Mouse (Mus musculus) ES-E14 (cell line): ENCODE measurements around the gene Atxn1l. TPM values are rescaled to one million over a fixed set of nuclear protein-coding genes. Genes with fewer than 3 reads are reported as not detected.
A peak's percentile ranks its signal among the peaks of the same experiment; 100 is the strongest.

ENCODE experiments used
- DNase-seq: peaks from one replicate; pipeline ENCODE4 v3.0.0-alpha.2; 2013; ENCODE audit warnings: low read depth, low spot score
- H3K27ac ChIP-seq: 2 replicates; pipeline ENCODE4 v1.5.1; 2012; ENCODE audit warnings: low read depth, mild to moderate bottlenecking, low read length, moderate library complexity, mixed read lengths; ENCODE audit not compliant: poor library complexity, insufficient read depth, severe bottlenecking
- H3K36me3 ChIP-seq: 2 replicates; pipeline ENCODE4 v1.6.1; 2012; ENCODE audit warnings: mild to moderate bottlenecking, low read length, moderate library complexity, mixed read lengths; ENCODE audit not compliant: control insufficient read depth, poor library complexity, insufficient read depth, severe bottlenecking
- H3K4me1 ChIP-seq, 2 experiments: fragments of 150-350 bp in 1 of 2; sonication (generic) in 1 of 2; 2 replicates each; pipeline ENCODE4 v1.6.1; 2012; ENCODE audit warnings: low read length in 2 of 2, mild to moderate bottlenecking in 1 of 2, mixed read lengths in 1 of 2; ENCODE audit not compliant: control insufficient read depth in 2 of 2, insufficient read depth in 2 of 2, poor library complexity in 1 of 2
- H3K4me3 ChIP-seq, 2 experiments: fragments of 150-350 bp in 1 of 2; sonication (generic) in 1 of 2; 2 replicates each; pipeline ENCODE4 v1.5.1; 2012; ENCODE audit warnings: low read length in 2 of 2, low read depth in 1 of 2, mild to moderate bottlenecking in 1 of 2, mixed read lengths in 1 of 2; ENCODE audit not compliant: insufficient read depth in 1 of 2, poor library complexity in 1 of 2, severe bottlenecking in 1 of 2
- H3K9ac ChIP-seq: 2 replicates; pipeline ENCODE4 v1.6.1; 2012; ENCODE audit warnings: low read depth, mild to moderate bottlenecking, low read length, mixed read lengths; ENCODE audit not compliant: poor library complexity, insufficient read depth, severe bottlenecking
- H3K9me3 ChIP-seq: fragments of 150-350 bp; sonication (generic); 2 replicates; pipeline ENCODE4 v1.6.1; 2012; ENCODE audit warnings: low read depth, mild to moderate bottlenecking, low read length; ENCODE audit not compliant: control insufficient read depth, insufficient read depth
- CHD2 ChIP-seq: IDR thresholded peaks from 2 replicates; pipeline ENCODE4 v1.6.1; 2014; ENCODE audit warnings: mild to moderate bottlenecking, low read depth, low read length, inconsistent platforms
- HCFC1 ChIP-seq: IDR thresholded peaks from 2 replicates; pipeline ENCODE4 v1.6.1; 2012; ENCODE audit warnings: low read length, inconsistent platforms, borderline replicate concordance; ENCODE audit not compliant: insufficient read depth
- MAFK ChIP-seq: IDR thresholded peaks from 2 replicates; pipeline ENCODE4 v1.6.1; 2014; ENCODE audit warnings: mild to moderate bottlenecking, low read depth, low read length, inconsistent platforms; ENCODE audit not compliant: insufficient read depth
- ZC3H11A ChIP-seq: IDR thresholded peaks from 2 replicates; pipeline ENCODE4 v1.6.1; 2012; ENCODE audit warnings: low read depth, mild to moderate bottlenecking, inconsistent platforms, low read length, borderline replicate concordance
- ZNF384 ChIP-seq: IDR thresholded peaks from 2 replicates; pipeline ENCODE4 v1.6.1; 2012; ENCODE audit warnings: low read depth, low read length, inconsistent platforms
- in situ Hi-C, 2 experiments: fragments of 600-800 bp; cut with MboI; formaldehyde crosslinking; loops; one replicate each; pipeline ENCODE4 v1.15.1; 2025; ENCODE audit warnings: low sequenced_read_pairs in 2 of 2, inconsistent platforms in 1 of 2; ENCODE audit not compliant: unreplicated experiment in 2 of 2
- total RNA-seq: library from RNA; depleted of rRNA; stranded (reverse); fragments of 300-350 nt; gene quantifications from 2 replicates; pipeline ENCODE4 v1.2.3, GENCODE M21; 2012

The Atxn1l gene
- total RNA-seq, 1 experiment, result 12.3 TPM

DNA sequence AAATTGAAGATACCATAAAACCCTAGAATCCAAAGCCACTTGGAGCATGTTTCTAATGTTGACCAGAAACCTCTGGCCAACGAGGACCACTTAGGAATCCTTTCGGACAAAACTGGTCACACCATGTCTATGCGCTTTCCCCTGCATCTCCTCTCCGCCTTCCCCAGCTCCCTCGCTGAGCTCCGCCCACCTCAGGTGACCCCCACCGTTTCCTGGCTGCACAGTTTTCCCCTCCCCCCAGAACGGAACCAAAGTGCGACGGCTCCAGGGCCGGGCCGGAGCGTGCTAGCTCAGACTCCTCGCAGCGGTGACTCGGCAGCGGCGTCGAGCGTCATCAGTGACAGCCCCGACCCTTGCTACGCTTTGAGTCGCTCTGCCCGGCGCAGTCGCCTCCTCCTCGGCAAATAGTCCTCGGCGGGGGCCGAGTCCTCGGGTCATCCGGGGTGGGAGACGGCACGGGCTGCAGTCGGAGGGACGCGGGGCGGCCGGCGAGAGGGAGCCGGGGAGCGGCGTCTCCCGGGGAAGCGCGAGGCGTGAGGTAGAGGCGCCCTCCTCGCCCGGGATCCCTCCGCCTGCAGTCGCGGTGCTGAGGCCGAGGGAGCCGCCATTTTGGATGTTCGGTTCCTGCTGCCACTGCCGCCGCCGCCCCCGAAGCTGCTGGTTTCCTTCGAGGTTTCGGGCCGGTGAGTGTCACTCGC is 40.9 kb upstream of the Atxn1l start, which contains the start of gene Ap1g1:
Ap1g1 (plus strand) TSS at position 275 of the 698 bp plus-strand sequence.
- peak; percentile 97 for DNase-seq
- H3K27ac ChIP-seq, result peak within 1 kb of the TSS; percentile 89
- H3K9me3 ChIP-seq, result no peaks in the 10 kb centered on the region
- peaks cover 0 to 5% of the 10 kb centered on the region in 2 experiments; a peak in 1 of 4 replicates for H3K4me1 ChIP-seq
- in situ Hi-C loops, result no loop called here
- no peaks in the 10 kb centered on the region for H3K36me3 ChIP-seq
- peak within 1 kb of the TSS; percentile 82 to 100 for H3K4me3 ChIP-seq
- H3K9ac ChIP-seq, result peak within 1 kb of the TSS; percentile 99
- peak; percentile 91 for TF ChIP-seq HCFC1
- peak; percentile 90 for TF ChIP-seq MAFK
- TF ChIP-seq ZNF384, result peak; percentile 93
- TF ChIP-seq ZC3H11A, result no peak
- TF ChIP-seq CHD2, result peak; percentile 74

DNA sequence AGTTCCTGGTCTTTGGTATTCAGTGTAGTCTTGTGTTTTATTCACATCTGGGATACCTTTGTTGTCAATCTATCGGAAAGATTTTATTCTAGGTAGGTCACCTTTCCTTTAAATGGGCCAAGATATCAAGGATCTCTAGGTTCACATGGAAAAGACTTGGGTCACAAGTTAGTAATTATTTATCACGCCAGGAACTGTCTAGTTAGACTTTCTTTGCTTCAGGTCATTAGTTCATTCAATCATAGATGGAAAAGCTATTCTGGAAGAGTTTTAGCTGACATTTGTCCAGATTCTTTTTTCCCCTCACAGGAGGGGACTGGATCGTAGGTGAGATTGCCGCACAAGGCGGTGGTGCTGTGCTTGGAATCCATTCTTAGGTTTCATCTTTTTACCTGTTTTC is 40.3 kb upstream of the Atxn1l start:
- no peak overlapping the region for H3K27ac ChIP-seq
- no peak for DNase-seq
- H3K4me1 ChIP-seq, result peaks cover 0 to 5% of the 10 kb centered on the region in 2 experiments; a peak in 1 of 4 replicates
- H3K4me3 ChIP-seq, result peak overlapping the region; percentile 21 to 48; a peak in 3 of 4 replicates
- no peaks in the 10 kb centered on the region for H3K9me3 ChIP-seq
- in situ Hi-C loops, result no loop called here
- no peaks in the 10 kb centered on the region for H3K36me3 ChIP-seq
- H3K9ac ChIP-seq, result no peak overlapping the region
- TF ChIP-seq HCFC1 (no peak), ZNF384 (no peak), CHD2 (no peak)

DNA sequence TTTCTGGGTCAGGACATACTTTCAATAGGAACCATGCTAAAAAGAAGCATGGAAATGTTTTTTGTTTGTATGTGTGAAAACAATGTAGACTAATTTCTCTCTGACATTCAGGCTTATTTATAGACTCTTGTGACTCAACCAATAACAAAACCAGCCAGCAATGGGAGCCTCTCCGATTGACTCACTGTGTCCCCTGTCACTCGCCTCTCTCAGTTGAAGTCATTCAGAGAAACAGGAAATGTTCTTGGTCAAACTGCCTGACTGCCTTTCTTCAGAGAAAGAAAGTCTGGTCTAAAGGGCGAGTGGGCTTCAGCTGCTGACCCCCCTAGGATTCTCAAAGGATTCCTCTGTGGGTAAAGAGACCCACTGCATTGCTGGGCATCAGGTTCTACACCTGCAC is 35.6 kb upstream of the Atxn1l start:
- TF ChIP-seq ZC3H11A (no peak), ZNF384 (no peak)
- Histone ChIP-seq H3K4me3 (no peak overlapping the region), H3K4me1 (no peaks in the 10 kb centered on the region), H3K9ac (no peak overlapping the region), H3K9me3 (no peaks in the 10 kb centered on the region), H3K27ac (no peak overlapping the region), H3K36me3 (no peaks in the 10 kb centered on the region)
- in situ Hi-C loops, result no loop called here
- DNase-seq, result no peak

DNA sequence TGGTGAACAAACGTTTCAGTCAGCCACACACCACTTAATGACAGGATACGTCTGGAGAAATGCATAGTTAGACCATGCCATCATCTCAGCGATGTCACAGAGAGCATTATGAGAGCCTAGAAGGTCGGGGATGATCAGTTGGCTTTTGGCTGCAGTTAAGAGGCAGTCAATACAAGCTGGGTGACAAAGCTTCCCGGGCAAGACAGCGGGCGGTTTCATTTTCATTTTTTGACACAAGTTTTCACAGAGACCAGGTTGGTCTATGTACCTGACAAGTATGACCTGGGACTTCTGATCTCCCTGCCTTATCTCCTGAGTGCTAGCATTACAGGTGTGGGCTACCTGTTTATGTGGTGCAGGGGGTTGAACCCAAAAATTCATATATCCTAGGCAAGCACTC is 28.5 kb upstream of the Atxn1l start:
- no peak overlapping the region for H3K9ac ChIP-seq
- TF ChIP-seq MAFK (no peak), HCFC1 (no peak), ZNF384 (no peak), CHD2 (no peak), ZC3H11A (no peak)
- H3K4me1 ChIP-seq, result no peaks in the 10 kb centered on the region
- no peak overlapping the region for H3K27ac ChIP-seq
- H3K4me3 ChIP-seq, result no peak overlapping the region
- in situ Hi-C loops, result no loop called here
- DNase-seq, result no peak
- H3K36me3 ChIP-seq, result no peaks in the 10 kb centered on the region
- no peaks in the 10 kb centered on the region for H3K9me3 ChIP-seq

DNA sequence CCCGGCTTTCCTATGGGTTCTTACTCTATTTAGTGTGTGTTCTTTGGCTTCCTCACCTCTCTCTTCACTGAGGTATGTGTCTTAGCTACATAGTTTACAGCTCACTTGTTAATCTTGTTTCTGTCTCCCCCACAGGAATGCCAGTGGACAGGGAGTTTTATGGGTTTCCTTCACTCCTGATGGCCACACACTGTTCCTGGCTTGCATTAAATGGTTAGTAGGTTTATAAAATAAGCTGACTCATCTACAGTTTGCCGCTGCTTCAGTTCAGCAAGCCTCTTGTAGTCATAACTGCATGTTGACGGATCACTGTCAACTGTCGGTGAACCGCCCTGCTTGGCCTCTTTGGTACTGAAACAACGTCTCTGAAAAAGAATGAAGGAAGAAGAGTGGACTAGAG is 26.5 kb upstream of the Atxn1l start:
- Histone ChIP-seq H3K4me1 (no peaks in the 10 kb centered on the region), H3K36me3 (no peaks in the 10 kb centered on the region), H3K27ac (no peak overlapping the region), H3K9ac (no peak overlapping the region), H3K9me3 (no peaks in the 10 kb centered on the region), H3K4me3 (no peak overlapping the region)
- in situ Hi-C loops, result no loop called here
- no peak for DNase-seq
- TF ChIP-seq ZC3H11A, result no peak
